Mouse (Mus musculus) lung, adult 18-20 months (tissue): ENCODE data around the gene Gm43738.

Experiments used
- DNase-seq, 2 experiments: peaks; one replicate each; pipeline ENCODE4 v3.0.0; 2022; ENCODE audit warnings: mixed read lengths in 2 of 2

Gene Gm43738

DNA sequence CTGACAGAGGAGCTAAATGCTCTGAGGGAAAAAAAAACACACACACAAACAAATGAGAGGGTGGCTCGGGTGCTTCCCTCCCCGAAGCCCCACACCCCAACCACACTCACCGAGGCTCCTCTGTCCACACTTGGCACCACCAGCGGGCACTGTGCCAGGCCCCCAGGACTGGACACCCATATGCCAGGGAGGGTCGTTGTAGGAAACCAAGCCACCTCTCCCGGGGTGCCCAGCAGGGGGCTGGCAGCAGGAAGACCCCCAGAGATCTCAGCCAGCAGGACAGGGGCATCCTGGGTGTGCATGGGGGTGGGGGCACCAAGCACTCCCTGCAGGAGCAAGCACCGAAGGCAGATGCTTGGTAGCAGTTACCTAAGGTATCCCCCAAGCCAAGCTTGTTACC, at the start of gene Gm43738:
Gm43738 (minus strand) TSS at position 289 of the 400 bp plus-strand sequence.
- peak in 1 of 2 experiments; percentile 10 for DNase-seq

GRCm38 (mm10) chr3:89148567-89148966, 47.7 kb upstream of the Gm43738 start:
- DNase-seq, result no peak

DNA sequence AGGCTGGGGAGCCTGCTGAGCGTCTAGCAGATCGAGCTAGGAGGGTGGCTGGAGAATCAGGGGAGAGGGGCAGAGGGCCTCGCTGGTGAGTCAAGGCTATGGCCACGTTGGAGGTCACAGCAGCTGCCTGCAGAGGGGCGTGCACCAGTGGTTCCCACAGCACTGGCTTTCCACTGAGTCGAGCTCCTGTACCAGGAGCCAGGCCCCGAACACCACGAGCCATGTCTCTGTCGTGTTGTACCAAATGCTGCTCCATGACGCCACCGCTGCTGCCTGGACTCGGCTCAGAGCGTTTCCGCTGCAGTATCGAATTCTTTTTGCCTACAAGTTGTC, 47.0 kb upstream of the Gm43738 start:
- no peak for DNase-seq

DNA sequence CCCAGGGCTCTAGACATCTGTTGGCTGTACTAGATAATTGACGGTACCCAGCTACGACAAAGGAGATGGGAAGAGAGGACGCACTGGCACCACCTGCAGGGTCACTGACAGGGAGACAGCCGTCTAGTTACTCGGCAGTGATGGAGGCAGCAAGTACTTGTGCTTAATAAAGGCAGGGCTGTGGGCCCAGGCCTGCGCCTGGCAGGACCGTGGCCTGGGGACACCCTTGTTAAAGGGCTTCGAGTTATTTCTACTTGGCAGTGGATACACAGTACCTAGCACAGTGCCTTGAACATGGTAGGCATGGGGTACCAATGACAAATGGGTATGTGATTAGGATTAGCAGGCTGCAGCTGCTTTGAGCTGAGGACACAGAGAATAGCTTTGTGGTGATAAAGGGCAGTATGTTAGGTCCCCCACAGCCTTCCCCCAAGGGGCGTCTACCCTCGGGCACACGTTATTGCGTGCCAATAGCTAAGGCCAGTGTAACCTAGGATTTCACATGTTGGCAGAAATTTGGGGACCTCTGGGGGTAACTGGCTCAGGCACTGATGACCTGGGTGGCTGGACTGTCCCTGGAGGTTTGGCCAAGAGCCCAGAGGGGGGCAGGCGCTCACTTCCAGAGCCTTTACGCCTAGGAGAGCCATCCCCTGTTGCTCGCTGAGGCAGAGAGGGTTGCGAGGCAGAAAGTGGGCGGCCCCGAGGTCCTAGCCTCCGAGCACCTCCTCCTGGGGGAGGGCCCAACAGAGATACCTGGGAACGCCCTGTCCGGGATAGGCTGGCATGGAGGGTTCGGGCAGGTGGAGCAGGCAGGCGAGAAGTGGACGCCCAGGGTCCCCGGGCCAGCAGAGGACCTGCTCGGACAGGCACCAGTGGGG, 46.4 kb upstream of the Gm43738 start:
- DNase-seq, result peak; percentile 45 to 50

DNA sequence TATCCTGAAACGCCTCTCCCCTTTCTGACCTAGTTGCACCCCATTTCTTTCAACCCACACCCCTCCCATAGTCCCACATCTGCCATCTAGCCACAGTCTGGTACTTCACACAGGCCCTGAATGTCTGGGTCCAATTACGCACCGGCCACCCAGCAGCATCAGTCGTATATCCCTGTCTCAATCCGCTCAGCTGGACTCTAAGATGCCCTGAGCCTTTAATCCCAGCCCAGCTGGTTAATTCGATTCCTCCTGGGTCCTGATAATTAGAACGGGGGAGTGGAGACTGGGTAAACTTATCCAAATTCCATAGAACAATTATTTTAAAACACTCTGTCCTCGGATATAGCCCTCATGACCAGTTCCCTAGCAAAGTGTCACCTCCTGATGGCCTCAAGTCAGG, 44.7 kb upstream of the Gm43738 start:
- DNase-seq, result no peak

- no peak for DNase-seq
Measured at GRCm38 (mm10) chr3:89144821-89145220, 43.9 kb upstream of the Gm43738 start.

DNA sequence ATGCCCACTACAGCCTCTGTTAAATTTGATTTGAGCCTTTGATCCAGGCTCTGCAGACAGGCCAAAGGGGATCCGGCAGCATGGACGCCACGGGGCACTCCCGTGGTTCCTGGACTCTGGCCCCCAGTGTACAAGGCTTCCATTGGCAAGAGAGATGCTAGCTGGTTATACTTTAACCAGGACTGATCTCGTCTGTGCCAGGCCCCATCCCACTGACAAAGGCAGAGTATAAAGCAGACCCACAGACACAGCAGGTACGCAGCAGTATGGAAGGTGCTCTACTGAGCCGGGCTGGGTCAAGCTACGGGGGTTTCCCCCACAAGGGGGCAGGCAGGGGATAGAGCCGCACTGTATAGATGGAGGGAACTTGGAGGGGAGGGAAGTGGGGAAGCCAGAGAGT, 35.5 kb upstream of the Gm43738 start:
- no peak for DNase-seq

GRCm38 (mm10) chr3:89135958-89136357, 35.1 kb upstream of the Gm43738 start, which contains the start of gene Pklr:
TSS of gene Pklr (plus strand) at chr3:89136142.
- no peak for DNase-seq

DNA sequence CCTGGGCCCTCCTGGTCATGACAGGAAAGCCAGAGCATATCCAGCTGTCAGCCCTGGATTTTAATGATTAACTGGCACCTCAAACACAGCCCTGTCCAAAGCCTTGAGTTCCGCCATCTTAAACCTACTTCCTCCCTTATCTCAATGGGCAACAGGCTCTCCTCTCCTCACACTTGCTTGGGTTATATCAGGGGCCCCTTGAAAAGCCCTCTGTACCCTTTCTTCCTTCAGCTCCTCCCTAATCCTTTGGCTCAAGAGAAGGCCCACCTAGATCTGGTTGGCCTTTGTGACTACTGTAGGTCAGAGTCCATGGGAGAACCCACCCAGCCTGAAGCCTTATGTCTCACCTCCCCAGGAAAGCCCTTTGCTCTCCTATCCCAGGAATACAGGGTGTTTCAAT, 32.9 kb upstream of the Gm43738 start:
- no peak for DNase-seq

GRCm38 (mm10) chr3:89133063-89133450, 32.2 kb upstream of the Gm43738 start:
- no peak for DNase-seq

DNA sequence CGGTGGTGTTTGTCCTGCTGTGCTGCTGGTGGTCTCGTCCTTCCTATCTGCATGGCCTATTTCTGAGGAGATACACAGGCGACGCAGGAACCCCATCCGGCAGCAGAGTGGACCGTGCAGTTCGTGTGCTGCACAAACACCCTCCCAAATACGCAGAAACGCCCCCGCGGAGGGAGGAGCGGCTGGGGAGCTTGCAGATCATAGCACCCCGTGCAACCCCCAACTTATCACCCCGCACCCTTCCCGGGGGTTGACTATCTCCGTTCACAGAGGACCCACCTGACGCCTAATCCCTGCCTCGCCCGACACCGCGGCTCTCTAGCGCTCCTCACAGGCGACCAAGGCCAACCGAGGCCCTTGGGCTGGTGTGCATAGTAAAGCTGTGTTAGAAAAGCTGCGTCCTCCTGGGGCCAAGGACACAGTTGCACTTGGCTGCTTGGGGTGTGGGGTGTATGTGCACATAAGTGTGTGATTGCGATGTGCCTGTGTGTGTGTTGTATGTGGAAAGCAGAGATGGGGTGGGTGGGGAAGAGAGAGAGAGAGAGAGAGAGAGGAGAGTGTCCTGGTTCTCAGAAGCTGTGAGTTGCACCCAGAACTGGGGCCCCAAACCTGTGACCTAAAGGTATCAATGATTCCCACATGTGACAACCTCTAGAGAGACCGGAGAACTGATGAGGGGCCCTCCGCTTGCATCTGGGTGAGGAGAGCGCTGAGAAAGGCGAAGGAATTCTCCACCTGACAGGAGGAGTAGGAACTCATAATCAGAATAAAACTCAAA, 31.6 kb upstream of the Gm43738 start:
- peak in 1 of 2 experiments; percentile 17 for DNase-seq

DNA sequence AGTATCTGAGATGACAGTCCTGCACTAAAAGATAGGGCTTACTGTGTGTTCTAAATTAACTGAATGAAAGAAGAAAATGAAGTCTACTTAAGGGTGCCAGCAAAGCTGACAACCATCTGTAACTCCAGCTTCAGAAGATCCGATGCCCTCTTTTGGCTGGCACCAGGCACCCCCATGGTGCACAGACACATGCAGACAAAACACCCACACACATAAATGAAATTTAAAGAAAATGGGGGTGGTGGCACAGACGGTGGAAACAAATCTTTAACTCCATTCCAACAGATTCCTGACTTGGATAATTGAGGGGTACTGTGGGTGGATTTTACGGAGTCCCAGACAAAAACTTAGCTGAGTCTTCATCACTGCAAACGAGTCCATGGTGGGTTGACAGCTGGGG, 30.9 kb upstream of the Gm43738 start:
- DNase-seq, result no peak

DNA sequence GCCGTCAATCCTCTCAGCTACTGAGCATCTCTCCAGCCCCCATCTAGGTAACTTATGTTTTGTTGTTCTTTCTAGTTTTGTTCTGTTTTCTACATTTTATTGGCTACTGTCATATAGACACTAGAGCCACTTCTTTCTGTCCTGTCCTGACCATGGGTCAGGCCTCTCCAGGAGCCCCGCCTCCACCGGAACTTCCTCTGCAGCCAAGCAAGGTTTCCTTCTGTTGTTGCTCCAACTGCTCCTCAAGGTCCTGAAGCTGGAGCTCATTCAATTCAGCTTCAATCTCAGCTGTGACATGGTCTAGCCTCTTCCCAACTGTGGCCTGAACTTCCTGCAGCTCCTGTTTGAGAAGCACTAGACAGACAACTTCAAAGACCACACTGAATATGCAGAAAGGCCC, 29.0 kb upstream of the Gm43738 start:
- DNase-seq, result no peak

- DNase-seq, result no peak
Measured at GRCm38 (mm10) chr3:89125981-89126380, 25.1 kb upstream of the Gm43738 start.

GRCm38 (mm10) chr3:89124241-89124640, 23.3 kb upstream of the Gm43738 start:
- no peak for DNase-seq

GRCm38 (mm10) chr3:89123313-89123712, 22.4 kb upstream of the Gm43738 start:
- DNase-seq, result peak; percentile 42 to 60

DNA sequence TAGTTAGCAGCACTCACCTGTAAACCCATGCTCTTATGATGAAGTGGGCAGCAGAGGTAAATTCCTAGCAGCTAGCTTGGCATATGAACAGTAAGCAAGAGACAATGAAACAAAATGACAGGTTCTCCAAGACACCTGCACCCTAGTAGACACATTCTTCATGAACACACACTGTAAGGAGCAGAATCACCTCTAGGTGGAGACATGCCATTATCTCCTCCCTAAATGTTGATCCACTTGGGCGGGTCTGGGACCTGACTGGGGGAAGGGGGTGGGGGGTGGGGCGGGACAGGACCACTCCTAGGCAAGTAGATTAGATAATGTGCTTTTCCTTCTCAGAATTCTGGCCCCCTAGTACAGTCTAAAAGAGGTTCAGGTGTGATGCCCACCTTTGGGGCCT, 14.6 kb upstream of the Gm43738 start:
- DNase-seq, result peak in 1 of 2 experiments; percentile 32

- no peak for DNase-seq
Measured at GRCm38 (mm10) chr3:89113058-89113457, 12.2 kb upstream of the Gm43738 start.

DNA sequence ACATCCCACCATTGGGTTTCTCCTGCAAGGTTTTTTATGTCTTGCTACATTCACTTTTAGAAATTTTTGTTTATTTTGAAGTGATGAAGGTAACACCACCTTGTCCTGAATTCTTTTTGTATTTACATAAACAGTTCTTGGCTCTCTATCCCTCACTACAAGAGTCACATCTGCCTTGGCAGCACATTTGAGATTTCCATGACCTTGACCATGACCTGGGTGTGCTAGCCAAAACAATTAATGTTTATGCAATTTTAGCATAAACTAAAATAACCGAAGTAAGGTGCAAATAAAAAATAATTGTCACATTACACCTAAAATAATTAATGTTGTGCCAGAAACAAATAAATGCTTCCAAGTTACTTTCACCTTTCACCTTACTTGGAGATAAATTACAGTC, 7.2 kb upstream of the Gm43738 start:
- no peak for DNase-seq

- no peak for DNase-seq
Measured at GRCm38 (mm10) chr3:89107545-89107944, 6.6 kb upstream of the Gm43738 start.

DNA sequence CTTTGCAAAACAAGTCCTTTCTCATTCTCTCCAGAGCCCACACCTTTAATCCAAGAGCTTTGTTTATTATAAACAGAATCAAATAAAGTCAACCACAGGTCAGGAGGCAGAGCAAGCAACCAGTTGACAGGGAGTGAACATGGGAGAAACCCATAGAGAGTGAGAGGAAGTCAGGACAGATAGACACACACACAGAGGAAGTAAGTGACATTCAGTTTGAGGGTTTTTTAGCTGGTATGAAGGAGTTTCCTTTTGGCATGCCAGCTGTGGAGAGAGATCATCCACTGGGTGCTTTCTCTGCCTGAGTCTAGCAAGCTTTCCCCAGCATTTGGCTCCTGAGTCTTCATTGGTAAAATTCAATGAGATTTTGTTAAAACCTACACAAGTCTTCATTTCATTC, 6.0 kb upstream of the Gm43738 start:
- no peak for DNase-seq

- DNase-seq, result no peak
Measured at GRCm38 (mm10) chr3:89103291-89103595, 2.3 kb upstream of the Gm43738 start.

DNA sequence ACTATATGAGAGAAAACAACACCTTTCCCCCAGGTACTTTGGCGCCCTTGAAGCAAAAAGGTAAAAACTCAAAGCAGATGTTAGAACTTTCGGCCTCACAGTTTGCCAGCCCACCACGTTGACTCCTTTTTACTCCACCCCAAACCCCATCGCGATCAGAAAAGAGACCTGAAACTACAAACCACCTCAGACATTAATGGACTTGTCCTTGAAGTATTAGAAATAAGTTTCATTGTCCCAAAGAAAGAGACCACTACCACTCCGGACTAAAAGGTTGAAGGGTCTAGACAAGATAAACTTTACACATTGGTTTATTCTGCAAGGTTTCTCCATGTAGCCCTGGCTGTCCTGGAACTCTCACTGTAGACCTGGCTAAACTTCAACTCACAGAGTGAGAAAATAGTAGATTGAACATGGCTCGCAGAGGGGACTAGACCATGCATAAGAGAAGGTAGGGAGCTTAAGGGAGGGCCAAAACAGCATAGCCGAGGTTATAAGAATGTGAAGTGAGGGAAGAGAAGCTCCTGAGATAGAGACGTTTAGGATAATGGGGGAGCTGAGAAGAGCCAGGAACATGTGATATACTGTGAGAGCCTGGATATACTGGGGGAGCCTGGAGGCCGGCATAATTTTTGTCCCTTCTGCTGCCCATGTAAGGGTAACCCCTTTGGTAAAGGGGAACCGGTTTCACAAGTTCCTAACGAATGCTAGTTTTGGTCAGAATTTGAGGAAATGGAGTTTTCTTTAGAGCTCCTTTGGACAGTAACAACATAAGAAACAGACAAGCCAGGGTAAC, 1.8 kb upstream of the Gm43738 start:
- DNase-seq, result no peak
